Mouse (Mus musculus) bone marrow, adult 2 months (tissue): ENCODE measurements at regions not wholly inside any gene's neighbourhood (a gene's known extent, or its start where the extent isn't known, plus 50 kb on each side); places are given as distances from the start of the nearest gene placed in this dataset.

ENCODE experiments used
- H3K27ac ChIP-seq: fragments of 200-500 bp; 2 replicates; pipeline ENCODE4 v1.5.1; 2012; ENCODE audit warnings: low read depth, mild to moderate bottlenecking, control low read depth, inconsistent platforms, low read length; ENCODE audit not compliant: control insufficient read depth, poor library complexity, insufficient read depth
- H3K4me1 ChIP-seq: fragments of 200-500 bp; 2 replicates; pipeline ENCODE4 v1.6.1; 2011; ENCODE audit warnings: low read length; ENCODE audit not compliant: control insufficient read depth, insufficient read depth
- H3K4me3 ChIP-seq: fragments of 200-500 bp; replicated peaks from 2 replicates; pipeline ENCODE3; 2011; ENCODE audit warnings: mild to moderate bottlenecking, low read depth, low read length, control low read depth; ENCODE audit not compliant: control insufficient read depth
- CTCF ChIP-seq: fragments of 200-500 bp; IDR thresholded peaks from 2 replicates; pipeline ENCODE4 v1.5.1; 2011; ENCODE audit warnings: low read length, control low read depth; ENCODE audit not compliant: control insufficient read depth, insufficient read depth
- POLR2A ChIP-seq: fragments of 200-500 bp; IDR thresholded peaks from 2 replicates; pipeline ENCODE4 v1.6.1; 2011; ENCODE audit warnings: low read depth, mild to moderate bottlenecking, control low read depth, low read length, borderline replicate concordance; ENCODE audit not compliant: control insufficient read depth
- WGBS: fragments of 180-500 bp; shearing (Covaris S2); methylation state at CpG from one replicate; pipeline ENCODE4 v1.1.7; 2018; 5-methylcytosine and 5-hydroxymethylcytosine counted together

- 80% methylated on average over 8 of the region's 8 CpGs for WGBS
- TF ChIP-seq POLR2A (no peak), CTCF (no peak)
- Histone ChIP-seq H3K4me3 (no peak overlapping the region), H3K4me1 (no peaks in the 10 kb centered on the region), H3K27ac (no peak overlapping the region)
These were observed 201.5 kb downstream of the Vrk1 start for GRCm38 (mm10) chr12:106211488-106211887.

GRCm38 (mm10) chr12:106212397-106212796 lies 202.4 kb downstream of the Vrk1 start:
- Histone ChIP-seq H3K4me3 (no peak overlapping the region), H3K27ac (no peak overlapping the region), H3K4me1 (no peaks in the 10 kb centered on the region)
- no peak for TF ChIP-seq CTCF
- no peak for TF ChIP-seq POLR2A
- 80% methylated on average over 5 of the region's 5 CpGs for WGBS

- H3K27ac ChIP-seq = no peak overlapping the region
- H3K4me1 ChIP-seq = no peaks in the 10 kb centered on the region
- TF ChIP-seq CTCF (no peak), POLR2A (no peak)
- H3K4me3 ChIP-seq = no peak overlapping the region
- WGBS = 32% methylated on average over 3 of the region's 3 CpGs
These were observed 210.0 kb downstream of the Vrk1 start for GRCm38 (mm10) chr12:106220071-106220470.

GRCm38 (mm10) chr12:106226276-106226675 lies 216.2 kb downstream of the Vrk1 start:
- H3K4me1 ChIP-seq = no peaks in the 10 kb centered on the region
- H3K4me3 ChIP-seq = no peak overlapping the region
- 49% methylated on average over 7 of the region's 7 CpGs for WGBS
- TF ChIP-seq CTCF (no peak), POLR2A (no peak)
- H3K27ac ChIP-seq = no peak overlapping the region

- WGBS = 32% methylated on average over 25 of the region's 25 CpGs
- Histone ChIP-seq H3K4me1 (no peaks in the 10 kb centered on the region), H3K27ac (no peak overlapping the region), H3K4me3 (no peak overlapping the region)
- no peak for TF ChIP-seq POLR2A
- TF ChIP-seq CTCF = no peak
These were observed 216.9 kb downstream of the Vrk1 start for GRCm38 (mm10) chr12:106226776-106227562.

DNA sequence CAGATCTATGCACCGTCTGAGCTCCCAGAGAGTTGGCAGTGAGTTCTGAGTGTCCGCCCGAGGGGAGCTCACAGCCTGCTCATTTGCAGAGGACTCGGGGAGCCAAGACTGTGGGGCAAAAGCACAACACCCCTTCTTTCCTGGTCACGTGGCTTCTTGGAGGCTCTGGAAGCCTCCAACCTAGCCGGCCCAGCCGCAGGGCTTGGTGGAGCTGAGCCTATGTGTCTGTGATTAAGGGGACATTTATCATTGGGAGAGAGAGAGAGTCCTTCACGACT lies 217.5 kb downstream of the Vrk1 start:
- WGBS = 39% methylated on average over 8 of the region's 8 CpGs
- TF ChIP-seq POLR2A (no peak), CTCF (no peak)
- Histone ChIP-seq H3K4me3 (no peak overlapping the region), H3K4me1 (no peaks in the 10 kb centered on the region), H3K27ac (no peak overlapping the region)

DNA sequence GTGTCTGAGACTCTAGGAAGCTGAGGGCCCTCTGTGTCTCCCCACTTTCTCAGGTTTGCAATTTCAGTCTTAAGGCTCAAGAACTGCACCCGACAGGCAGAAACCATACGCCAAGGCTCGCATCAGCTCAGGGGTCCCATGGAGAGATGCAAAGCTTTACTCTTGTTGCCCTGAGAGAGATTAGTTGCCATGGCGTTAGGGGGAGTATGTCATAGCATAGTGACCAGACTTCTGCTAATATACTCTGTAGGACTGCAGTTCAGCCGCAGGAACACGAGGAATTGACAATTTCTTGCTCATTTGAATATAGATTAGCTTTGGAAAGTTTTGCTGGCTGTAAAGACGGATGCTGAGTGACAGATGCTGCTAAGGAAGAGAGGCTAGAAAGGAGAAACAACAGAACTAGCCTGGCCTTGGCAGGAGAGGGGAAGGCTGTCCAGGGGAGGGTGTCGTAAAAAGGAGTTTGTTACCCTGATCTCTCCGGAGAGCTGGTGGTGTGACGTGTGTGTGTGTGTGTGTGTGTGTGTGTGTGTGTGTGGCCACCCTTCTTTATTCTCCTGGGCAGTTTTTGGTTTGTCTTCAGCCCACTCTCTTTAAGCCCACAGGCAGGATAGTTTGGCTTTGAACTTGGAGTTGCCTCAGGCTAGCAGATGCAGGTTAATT lies 235.3 kb downstream of the Vrk1 start:
- WGBS = 66% methylated on average over 10 of the region's 10 CpGs
- TF ChIP-seq POLR2A (no peak), CTCF (no peak)

GRCm38 (mm10) chr12:106273591-106273990 lies 263.6 kb downstream of the Vrk1 start:
- TF ChIP-seq POLR2A (no peak), CTCF (no peak)
- Histone ChIP-seq H3K4me3 (no peak overlapping the region), H3K27ac (no peak overlapping the region), H3K4me1 (no peaks in the 10 kb centered on the region)
- 75% methylated on average over 7 of the region's 7 CpGs for WGBS

More for the DNA sequence above, 235.3 kb downstream of the Vrk1 start:
- no peak overlapping the region for H3K4me3 ChIP-seq
- H3K4me1 ChIP-seq = no peaks in the 10 kb centered on the region
- no peak overlapping the region for H3K27ac ChIP-seq

GRCm38 (mm10) chr12:106277886-106278285 lies 267.9 kb downstream of the Vrk1 start:
- no peaks in the 10 kb centered on the region for H3K4me1 ChIP-seq
- TF ChIP-seq CTCF = no peak
- TF ChIP-seq POLR2A = no peak
- WGBS = 82% methylated on average over 14 of the region's 14 CpGs
- H3K4me3 ChIP-seq = no peak overlapping the region
- H3K27ac ChIP-seq = no peak overlapping the region
